Mouse (Mus musculus): ENCODE results near the gene Ppp1r35. TPM values are rescaled to one million over a fixed set of nuclear protein-coding genes. Genes with fewer than 3 reads are reported as not detected.
A peak's percentile ranks its signal among the peaks of the same experiment; 100 is the strongest.
"Not testable (repeated sequence)": the region's sequence is repeated elsewhere in the genome, so short reads cannot be mapped to it uniquely, and the experiment has no call there.

Gene Ppp1r35
- 18.9 and 20.8 TPM in 2 replicates for polyA plus RNA-seq (2012; rRNA removed)

DNA sequence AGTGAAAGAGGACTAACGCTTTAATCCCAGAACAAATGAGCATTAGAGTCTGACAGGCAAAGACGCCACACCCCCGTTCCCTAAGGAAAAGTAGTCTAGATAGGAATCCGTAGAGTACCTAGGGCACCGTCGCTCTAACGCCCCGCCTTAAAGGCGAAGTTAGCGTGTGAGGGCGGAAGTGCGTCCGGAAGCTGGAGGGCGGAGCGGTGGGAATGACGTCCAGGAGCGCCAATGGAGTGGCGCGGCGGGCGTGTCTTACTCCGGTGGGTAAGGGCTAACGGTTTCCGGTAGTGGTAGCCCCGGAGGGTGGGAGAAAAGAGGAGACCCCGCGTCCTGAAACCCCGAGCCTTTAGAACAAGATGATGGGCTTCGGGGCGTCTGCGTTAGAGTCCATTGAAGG is at the start of gene Ppp1r35:
Ppp1r35 (plus strand) TSS at position 215 of the 400 bp plus-strand sequence.
- DNase-seq (ENCODE audit: low read depth) = no peak

DNA sequence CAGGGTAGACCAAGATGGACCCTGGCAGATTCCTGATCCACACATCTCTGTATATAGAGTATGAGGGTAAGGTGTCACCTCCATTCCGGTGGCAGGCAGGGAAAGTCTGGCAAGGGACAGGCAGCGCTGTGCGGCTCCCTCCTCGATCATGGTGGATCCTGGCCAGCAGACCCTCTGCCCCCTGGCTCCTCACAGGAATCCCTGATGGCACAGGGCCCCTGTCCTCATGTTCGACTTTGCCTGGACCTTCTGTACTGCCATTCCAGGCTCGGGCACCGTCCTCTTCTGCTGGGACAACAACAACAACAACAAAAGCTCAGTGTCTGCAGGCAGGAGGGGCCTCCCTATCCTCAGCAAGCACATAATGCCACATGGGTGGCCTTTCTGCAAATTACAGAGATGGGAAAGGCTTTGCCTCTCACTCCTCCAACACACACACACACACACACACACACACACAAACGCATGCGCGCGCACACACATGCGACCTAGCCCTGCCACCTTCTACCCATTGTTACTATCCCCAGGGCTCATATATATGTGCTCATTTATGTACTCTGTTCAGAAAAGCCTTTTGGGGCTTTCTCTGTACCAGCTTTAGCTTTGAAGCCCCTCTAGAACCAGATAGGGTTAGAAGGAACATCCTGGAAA is 44.9 kb upstream of the Ppp1r35 start:
- no peak for DNase-seq (ENCODE audit: low read depth)

DNA sequence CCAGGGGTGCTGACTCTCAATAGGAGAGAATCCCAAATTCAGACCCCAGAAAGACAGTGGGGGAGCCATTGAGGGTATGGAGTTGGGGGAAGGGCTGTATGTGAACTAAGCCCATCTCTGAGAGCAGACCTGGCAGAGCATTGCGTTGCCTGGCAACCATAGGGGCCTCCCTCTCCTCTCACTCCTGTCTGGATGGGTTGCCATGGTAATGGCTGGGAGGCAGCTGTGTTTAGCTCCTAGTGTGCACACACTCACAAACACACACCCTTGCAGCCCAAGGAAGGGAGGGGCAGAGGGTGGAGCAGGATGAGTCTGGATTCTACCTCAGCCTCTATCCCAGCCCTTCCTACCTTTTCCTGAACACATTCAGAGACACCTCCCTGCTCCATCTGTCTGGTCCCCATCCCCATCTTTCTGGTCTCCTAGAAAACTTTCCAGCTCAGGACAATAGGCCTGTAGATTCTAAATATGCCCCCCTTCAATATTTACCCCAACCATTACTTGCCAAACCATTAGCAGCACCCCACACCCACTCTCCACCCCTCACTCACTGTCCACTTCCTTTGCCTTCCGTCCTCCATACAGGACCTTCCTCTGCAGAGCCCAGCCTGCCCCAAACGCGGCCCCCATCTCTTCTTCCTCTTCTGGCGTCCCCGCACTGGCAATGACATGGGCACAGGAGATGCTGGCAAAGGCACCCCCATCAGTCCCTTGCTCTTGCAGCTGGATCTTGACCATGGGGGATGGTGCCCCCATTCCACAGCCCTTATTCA is 44.2 kb upstream of the Ppp1r35 start:
- DNase-seq (ENCODE audit: low read depth) = no peak

DNA sequence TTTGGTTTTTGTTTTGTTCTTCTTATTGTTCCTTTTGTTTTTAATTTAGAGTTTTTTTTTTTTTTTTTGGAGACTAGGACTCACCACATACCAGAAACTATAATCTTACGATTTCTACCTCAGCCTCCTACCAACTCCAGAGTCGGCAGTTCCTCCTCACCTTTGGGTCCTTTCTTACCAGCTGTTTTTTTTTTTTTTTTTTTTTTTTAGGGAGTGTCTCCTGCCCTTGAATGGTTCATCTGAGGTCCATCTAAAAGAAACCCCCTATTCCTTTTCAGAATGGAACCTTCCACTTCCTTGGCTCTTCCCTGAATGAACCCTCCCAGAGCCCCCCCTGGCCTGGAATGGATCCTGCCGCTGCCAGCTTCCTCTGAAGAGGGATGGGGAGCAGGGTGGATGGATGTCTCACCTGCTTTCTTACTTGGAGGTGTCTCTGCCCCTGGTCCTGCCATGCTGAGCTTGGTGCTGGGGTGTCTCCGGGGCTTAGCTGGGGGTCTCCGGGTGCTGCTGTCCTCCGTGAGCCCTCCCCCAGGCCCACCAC is 41.2 kb upstream of the Ppp1r35 start:
- no peak for DNase-seq (ENCODE audit: low read depth)

DNA sequence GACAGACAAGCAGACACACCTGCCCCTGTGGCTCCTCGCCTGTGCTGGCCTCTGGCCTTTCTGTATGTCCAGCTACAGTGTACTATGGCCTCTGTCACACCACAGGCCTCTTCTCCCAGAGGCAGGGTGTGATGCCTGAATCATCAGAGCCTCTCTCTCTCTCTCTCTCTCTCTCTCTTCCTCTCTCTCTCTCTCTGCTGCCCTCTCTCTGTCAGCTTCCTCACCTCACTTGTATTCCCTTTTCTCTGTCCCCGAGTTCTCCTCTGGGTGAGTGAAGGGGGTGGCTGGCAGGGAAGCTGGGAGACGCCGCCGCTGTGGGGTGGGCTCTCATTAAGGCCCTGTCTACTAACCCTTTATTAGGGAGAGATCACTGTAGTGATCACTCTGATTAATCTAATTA is 40.1 kb upstream of the Ppp1r35 start:
- DNase-seq (ENCODE audit: low read depth) = no peak

DNA sequence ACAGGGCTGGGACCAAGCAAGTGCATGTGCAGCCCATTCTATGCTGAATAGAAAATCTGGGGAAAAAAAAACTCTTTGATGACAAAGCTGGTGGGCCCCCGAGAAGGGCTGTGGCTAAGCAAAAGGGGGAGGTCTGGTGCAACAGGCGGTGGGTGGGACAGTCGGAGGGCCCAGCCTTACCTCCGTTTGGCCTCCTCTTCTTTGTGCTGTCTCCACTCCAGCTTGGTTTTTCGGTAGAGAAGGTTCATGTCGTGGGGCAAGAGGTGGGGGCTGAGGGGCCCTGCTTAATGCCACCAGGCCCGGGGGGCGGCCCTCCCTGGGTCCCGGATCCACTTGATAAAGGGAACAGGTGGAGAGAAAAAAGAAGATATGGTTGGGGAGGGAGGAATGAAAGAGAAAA is 39.2 kb upstream of the Ppp1r35 start:
- no peak for DNase-seq (ENCODE audit: low read depth)

DNA sequence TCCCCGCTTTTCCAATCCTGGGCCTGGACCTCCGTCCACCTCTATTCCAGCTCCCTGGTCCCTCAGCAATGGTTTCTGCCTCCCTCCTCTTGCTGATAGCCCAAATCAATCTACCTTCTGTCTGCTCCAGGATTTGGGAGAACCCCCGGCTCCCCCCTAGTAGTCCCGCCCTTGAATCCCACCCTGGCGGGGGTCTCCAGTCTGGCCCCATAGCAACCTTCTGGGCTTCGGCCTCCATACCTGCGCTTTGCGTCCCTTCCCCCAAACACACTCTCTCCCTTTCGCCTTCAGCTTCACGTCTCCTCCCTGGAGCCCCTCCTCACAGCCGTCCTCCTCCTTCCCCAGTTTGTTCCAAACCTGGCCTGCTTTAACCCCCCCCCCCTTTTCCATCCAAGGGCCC is 38.1 kb upstream of the Ppp1r35 start:
- DNase-seq (ENCODE audit: low read depth) = no peak

DNA sequence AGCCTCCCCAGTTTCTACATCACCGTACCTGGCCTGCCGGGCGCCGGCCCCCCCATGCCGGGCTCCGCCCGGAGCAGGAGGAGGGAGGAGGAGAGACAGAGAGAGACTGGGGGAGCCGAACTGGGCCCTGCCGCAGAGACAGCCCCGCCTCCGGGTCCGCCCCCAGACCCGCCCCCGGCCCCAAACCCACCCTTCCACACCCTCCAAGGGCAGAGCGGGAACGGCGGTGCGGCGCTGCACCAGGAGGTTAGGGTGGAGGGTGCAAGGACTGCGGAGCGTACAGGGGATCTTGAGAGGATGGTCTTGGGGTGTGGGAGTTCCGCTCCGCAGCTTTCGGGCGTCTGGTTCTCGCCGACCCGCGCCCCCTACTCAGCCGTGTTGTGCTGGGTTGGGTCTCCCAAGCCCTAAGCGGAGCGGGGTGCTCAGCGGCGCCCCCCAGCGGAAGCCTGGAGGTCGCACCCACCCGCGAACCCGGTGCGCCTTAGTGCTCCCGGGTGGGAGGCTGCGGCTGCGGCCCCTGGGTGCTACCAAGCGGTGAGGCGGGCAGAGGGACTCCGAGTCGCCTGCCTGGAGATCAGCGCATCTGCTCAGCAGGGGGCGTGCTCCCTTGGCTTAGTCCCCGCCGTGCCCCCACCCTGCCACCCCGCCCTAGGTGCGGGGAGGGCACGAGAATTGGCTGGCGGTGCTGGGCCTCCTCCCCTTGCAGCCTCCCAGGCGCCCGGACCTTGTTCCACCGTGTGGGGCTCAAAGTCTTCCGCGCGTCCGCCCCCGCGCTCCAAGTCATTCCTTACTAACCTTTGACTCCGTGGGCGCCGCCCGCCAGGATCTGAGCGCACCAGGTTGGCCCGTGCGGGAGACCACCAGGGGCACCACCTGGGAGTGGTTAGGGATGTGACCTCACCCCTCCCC is 37.4 kb upstream of the Ppp1r35 start, which contains the start of gene Nyap1:
Nyap1 (minus strand) TSS at position 585 of the 909 bp plus-strand sequence.
- DNase-seq (ENCODE audit: low read depth) = no peak

DNA sequence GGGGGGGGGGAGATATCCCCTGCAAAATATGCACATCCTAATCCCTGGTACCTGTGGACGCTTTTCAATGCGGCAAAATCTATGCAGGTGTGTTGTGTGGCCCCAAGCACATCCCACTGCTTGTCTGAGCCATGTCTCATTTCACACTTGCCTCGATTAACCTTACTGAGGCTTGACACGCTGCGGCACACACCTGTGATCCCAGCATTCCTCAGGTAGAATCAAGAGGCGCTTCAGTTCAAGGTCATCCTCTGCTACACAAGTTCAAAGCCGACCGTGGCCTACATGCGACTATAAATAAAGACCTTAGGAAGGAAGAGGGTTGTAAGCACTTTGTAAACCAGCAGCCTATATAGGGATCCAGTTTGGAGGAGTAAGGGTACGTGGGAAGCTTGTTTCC is 36.6 kb upstream of the Ppp1r35 start:
- DNase-seq (ENCODE audit: low read depth) = no peak

DNA sequence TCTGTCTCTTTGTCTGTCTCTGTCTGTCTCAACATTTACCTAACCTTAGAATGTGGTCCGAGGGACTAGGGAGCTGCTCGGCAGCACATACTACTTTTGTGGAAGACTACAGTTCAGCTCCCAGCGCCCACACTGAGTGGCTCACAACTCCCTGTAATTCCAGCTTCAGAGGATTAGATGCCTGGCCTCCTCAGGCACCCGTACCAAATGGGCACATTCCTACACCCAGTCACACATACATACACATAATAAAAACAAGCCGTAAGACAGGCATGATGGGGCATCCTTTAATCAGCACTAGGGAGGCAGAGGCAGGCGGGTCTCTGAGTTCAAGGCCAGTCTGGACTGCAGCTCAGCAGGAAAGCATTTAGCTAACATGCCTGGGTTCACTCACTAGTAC is 35.8 kb upstream of the Ppp1r35 start:
- DNase-seq (ENCODE audit: low read depth) = no peak

DNA sequence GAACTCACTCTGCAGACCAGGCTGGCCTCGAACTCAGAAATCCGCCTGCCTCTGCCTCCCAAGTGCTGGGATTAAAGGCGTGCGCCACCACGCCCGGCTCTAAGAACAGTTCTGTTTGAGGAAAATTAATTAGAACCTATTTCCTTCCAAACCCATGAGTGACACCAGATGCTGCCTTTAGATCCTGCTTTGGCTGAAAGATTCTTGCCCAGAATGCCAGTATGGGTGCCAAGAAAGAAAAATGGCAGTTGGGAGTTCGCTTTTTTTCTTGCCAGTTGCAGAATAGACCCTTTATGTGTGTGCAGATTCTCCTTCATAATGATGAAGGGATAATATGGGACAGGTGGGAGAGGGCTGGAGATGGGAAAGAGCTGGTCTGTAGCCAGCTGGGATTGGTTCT is 34.5 kb upstream of the Ppp1r35 start:
- DNase-seq (ENCODE audit: low read depth) = no peak

DNA sequence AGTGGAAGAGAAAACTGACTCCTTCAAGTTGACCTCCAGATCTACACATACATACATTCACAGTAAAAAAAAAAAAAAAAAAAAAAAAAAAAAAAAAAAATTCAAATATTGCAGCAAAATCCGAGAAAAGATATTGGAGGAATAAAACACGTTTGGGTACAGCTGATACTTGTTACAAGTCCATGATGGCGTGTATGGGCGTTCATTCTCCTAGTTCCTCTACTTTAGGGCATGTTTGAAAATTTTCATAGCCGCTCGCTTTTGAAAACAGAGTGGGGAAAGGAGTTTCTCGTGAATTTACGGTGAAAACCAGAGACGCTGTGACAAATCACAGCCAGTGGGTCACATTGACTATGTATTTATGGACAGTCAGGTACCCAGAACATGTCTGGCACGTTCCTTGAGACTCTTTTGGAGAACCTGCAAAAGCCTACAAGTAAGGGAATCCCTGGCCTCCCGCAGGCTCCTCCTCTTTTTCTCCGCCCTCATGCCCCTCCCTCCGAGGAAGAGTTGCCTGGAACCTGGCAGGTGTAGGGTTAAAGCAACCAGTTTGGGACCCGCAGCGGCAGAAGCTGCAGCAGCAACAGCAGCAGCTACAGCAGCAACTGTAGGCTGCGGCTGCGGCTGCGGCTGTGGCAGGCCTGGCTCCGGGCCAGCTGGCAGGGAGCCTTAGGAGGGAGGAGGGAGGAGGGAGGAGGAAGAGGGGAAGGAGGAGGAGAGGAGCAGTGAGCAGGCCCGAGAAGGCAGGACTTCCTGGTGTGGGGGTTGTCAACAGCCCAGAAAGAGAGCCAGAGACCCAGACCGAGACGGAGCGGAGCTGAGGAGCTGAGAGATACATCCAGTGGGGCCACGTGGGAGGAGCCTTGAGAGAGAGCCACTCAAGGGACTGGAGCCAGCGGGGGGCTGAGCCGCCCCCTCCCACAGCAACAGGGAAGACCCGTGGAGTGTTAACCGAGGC is 33.2 kb upstream of the Ppp1r35 start, which contains the start of gene Tsc22d4:
Tsc22d4 (plus strand) TSS at position 517 of the 958 bp plus-strand sequence.
- DNase-seq (ENCODE audit: low read depth) = peak; percentile 67

DNA sequence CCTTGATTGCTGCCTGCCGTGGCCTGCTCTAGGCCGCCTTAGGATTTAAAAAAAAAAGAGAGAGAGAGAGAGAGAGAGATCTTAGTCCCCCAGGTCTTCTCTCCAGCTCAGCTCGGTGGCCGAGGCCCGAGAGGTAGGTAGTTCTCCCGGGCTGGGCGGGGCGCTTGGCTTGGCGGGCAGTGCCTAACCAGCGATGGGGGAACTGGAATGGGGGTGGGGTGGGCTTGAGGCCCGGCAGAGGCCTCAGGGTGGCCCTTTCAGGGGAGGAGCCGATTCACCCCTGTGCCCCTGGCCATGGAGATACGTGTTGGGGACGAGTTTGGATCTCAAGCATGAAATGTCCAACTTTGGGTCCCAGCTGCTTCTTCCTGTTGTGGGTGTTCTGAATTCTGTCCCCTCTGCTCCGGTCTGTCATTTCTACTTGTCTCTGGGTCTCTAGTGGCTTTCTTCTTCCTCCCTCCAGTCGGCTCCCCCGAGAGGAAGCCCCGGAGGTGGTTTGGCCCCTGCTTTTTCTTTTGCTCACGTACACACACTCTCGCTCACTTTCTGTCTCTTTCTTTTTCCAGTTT is 32.3 kb upstream of the Ppp1r35 start:
- DNase-seq (ENCODE audit: low read depth) = no peak

DNA sequence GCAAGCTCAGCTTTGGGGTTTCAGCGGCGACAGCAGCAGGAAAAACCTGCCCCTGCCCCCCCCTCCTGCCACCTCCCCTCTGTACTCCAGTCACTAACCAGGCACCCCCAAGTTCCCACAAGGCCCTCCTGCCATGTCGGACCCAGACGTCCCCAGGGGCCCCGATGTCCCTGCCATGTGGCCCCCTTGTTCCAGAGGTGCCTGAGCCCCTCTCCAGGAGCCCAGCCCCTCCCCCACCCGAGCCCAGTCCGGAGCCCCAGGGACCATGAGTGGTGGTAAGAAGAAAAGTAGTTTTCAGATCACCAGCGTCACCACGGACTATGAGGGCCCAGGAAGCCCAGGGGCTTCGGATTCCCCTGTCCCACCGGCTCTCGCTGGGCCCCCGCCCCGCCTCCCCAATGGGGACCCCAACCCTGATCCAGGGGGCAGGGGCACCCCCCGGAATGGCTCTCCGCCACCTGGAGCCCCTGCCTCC is 31.8 kb upstream of the Ppp1r35 start:
- no peak for DNase-seq (ENCODE audit: low read depth)

DNA sequence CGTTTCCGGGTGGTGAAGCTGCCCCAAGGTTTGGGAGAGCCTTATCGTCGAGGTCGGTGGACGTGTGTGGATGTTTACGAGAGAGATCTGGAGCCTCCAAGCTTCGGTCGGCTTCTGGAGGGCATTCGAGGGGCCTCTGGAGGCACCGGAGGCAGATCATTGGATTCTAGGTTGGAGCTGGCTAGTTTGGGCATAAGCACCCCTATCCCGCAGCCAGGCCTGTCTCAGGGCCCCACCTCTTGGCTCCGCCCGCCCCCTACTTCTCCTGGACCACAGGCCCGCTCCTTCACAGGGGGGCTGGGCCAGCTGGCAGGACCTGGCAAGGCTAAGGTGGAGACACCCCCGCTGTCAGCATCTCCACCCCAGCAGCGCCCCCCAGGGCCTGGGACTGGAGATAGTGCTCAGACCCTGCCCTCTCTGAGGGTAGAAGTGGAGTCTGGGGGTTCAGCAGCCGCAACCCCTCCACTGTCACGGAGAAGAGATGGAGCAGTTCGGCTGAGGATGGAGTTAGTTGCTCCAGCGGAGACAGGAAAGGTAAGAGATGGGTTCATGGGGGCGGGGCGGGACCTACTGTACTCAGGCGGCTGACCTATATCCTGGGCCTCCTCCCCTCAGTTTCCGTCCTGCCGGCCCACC is 31.2 kb upstream of the Ppp1r35 start:
- no peak for DNase-seq (ENCODE audit: low read depth)

DNA sequence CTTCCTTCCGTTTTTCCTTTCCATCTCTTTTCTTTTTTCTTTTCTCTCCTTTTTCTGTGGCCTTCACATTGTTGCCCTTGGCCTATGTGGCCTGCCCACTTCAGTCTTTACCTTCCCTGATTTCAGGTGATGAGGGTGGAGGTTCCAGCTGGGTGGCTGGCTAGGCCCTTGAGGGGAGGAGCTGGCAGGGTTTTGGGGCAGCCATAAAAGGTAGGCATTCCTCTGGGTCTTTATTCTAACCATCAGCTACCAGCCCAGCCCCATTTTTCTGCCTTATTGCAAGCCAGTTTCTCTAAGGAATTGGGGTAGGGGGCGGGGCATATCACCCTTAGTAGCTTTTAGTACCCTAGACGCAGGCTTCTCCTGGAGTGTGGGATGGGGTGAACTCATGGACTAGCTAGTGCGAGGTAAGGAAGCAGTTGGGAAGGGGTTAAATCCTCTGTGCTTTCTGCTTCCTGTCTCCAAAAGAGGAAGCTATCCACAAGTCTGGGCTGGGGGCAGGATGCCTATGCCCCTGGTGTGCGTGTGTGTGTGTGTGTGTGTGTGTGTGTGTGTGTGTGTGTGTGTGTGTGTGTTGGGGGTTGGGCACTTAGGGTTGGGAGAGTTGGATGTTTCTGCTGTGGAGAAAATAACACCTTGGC is 30.4 kb upstream of the Ppp1r35 start:
- DNase-seq (ENCODE audit: low read depth) = no peak

DNA sequence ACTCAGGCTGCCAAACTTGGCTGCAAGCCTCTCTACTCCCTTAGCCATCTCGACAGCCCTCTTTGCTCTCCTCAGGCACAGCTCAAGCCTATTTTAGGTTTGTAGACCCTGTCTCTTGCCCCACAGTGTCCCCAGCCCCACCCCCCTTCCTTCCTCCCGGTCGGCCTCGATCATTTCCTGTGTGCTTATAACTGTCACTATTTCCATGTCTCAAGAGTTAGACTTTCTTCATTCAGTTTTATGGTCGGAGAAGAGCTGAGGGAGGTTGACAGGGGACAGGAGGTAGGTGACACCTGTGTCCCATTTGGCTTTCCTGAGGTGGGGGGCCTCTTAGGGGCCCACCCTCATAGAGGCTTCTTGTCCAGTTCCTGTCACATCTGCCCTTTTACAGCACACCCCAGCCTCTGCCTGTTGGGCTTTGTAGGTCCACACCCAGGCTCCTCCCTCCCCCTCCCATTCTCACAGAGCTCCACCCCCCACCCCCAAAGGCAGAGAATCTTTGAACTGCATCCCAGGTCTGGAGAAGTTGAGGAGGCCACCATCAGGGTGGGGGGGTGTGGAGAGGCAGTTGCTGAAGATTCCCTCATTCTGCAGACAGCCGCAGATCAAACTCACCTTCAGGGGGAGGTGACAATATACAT is 29.3 kb upstream of the Ppp1r35 start:
- DNase-seq (ENCODE audit: low read depth) = no peak

DNA sequence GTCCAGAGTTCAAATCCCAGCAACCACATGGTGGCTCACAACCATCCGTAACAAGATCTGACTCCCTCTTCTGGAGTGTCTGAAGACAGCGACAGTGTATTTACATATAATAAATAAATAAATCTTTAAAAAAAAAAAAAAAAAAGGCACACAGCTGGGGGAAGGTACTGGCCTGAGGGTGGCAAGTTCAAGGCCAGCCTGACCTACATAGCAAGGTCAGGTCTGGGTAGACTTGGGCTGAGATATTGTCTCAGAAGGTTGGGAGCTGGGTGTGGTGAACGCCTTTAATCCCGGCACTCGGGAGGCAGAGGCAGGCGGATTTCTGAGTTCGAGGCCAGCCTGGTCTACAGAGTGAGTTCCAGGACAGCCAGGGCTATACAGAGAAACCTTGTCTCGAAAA is 28.4 kb upstream of the Ppp1r35 start:
- not testable (repeated sequence) for DNase-seq (ENCODE audit: low read depth)

All from gonadal fat pad, adult 2 months (tissue).